Mouse (Mus musculus): ENCODE data around the gene Hnrnpm.

- no peak for TF ChIP-seq POLR2A (IDR thresholded peaks at IDR 0.05; ENCODE audit: low read depth, low read length)
- TF ChIP-seq TCF12 (IDR thresholded peaks at IDR 0.05; ENCODE audit: low read depth, low read length): no peak
- TF ChIP-seq ZC3H11A (IDR thresholded peaks at IDR 0.05; ENCODE audit: low read depth, low read length): no peak
- TF ChIP-seq CTCF (conservative IDR thresholded peaks at IDR 0.05 in 1 of 2, IDR thresholded peaks at IDR 0.05 in 1 of 2; ENCODE audit: low read depth in 2 of 2, low read length in 2 of 2): no peak
- TF ChIP-seq EP300 (IDR thresholded peaks at IDR 0.05; ENCODE audit: low read length): no peak
- TF ChIP-seq USF1 (IDR thresholded peaks at IDR 0.05; ENCODE audit: low read depth, low read length): no peak
Observed at GRCm38 (mm10) chr17:33713271-33713670, 26.6 kb upstream of the Hnrnpm start.
